Comparison of ENCODE assay signal across 12 mouse cellular contexts in genomic region chr2:34086130-34086529, GRCm38 (mm10).
DNase-seq lines count a peak whose midpoint lies in the region; ATAC-seq lines count a peak whose summit lies in the region.
"Had no signal": no experiment of that assay in that cellular context is flagged by ENCODE, and none has a peak within 500 bp of the region (broad histone marks: within the 10 kb centered on the region; RNA-seq: fewer than 3 reads in every experiment).

No protein-coding gene starts in this region.

- no peaks in the 10 kb centered on the region for H3K36me3 ChIP-seq in midbrain, embryonic 13.5 days
- no peaks in the 10 kb centered on the region for H3K36me3 ChIP-seq in midbrain, embryonic 16.5 days (ENCODE audit: control insufficient read depth, insufficient read depth, low read length)
- H3K36me3 ChIP-seq in hindbrain, embryonic 14.5 days (replicated peaks; ENCODE audit: control insufficient read depth, insufficient read depth) = no peaks in the 10 kb centered on the region
- H3K36me3 ChIP-seq: lung, embryonic 15.5 days had no signal

- H3K4me2 ChIP-seq in midbrain, embryonic 13.5 days (replicated peaks) = no peak overlapping the region
- no peak overlapping the region for H3K4me2 ChIP-seq in midbrain, embryonic 16.5 days (ENCODE audit: low read length)
- H3K4me2 ChIP-seq in hindbrain, embryonic 14.5 days (replicated peaks) = no peak overlapping the region
- H3K4me2 ChIP-seq: lung, embryonic 15.5 days had no signal

- H3K27ac ChIP-seq in midbrain, embryonic 13.5 days = no peak overlapping the region
- no peak overlapping the region for H3K27ac ChIP-seq in midbrain, embryonic 16.5 days (ENCODE audit: low read length)
- no peak overlapping the region for H3K27ac ChIP-seq in hindbrain, embryonic 14.5 days
- H3K27ac ChIP-seq: lung, embryonic 15.5 days had no signal

- peaks cover 14% of the 10 kb centered on the region for H3K4me1 ChIP-seq in midbrain, embryonic 13.5 days (replicated peaks)
- peaks cover 2% of the 10 kb centered on the region; the same call in 1 of the 2 replicates for H3K4me1 ChIP-seq in midbrain, embryonic 16.5 days (ENCODE audit: control insufficient read depth, insufficient read depth, low read length)
- peaks cover 4% of the 10 kb centered on the region; the same call in 1 of the 2 replicates for H3K4me1 ChIP-seq in hindbrain, embryonic 14.5 days (replicated peaks; ENCODE audit: control insufficient read depth, insufficient read depth, low read length)
- H3K4me1 ChIP-seq: lung, embryonic 15.5 days; megakaryocyte, embryonic 14.5 days had no signal

- H3K9ac ChIP-seq in midbrain, embryonic 13.5 days (replicated peaks) = no peak overlapping the region
- no peak overlapping the region for H3K9ac ChIP-seq in midbrain, embryonic 16.5 days (ENCODE audit: low read depth, low read length)
- no peak overlapping the region for H3K9ac ChIP-seq in hindbrain, embryonic 14.5 days
- H3K9ac ChIP-seq: lung, embryonic 15.5 days had no signal

- WGBS in midbrain, embryonic 13.5 days = 69% methylated on average over 3 of the region's 3 CpGs
- 70% methylated on average over 3 of the region's 3 CpGs for WGBS in midbrain, embryonic 16.5 days
- WGBS in hindbrain, embryonic 14.5 days = 58% methylated on average over 3 of the region's 3 CpGs

- no peak for ATAC-seq in cerebellum, adult (ENCODE audit: insufficient number of reproducible peaks, low FRiP score, low TSS enrichment)
- ATAC-seq in midbrain, embryonic 13.5 days = 0 out of 2 replicates have a peak, but pooled peaks have one; percentile 57
- no peak for ATAC-seq in midbrain, embryonic 16.5 days
- peak; percentile 54; the same call in 1 of the 2 replicates for ATAC-seq in hindbrain, embryonic 14.5 days (ENCODE audit: low FRiP score)

- intact Hi-C loops in left cerebral cortex, postnatal 4 days (cut with DNase I) = no loop called here

- no peaks in the 10 kb centered on the region for H3K27me3 ChIP-seq in midbrain, embryonic 13.5 days
- no peaks in the 10 kb centered on the region for H3K27me3 ChIP-seq in midbrain, embryonic 16.5 days (ENCODE audit: control insufficient read depth, insufficient read depth, low read depth, low read length)
- no peaks in the 10 kb centered on the region for H3K27me3 ChIP-seq in hindbrain, embryonic 14.5 days (ENCODE audit: control insufficient read depth, insufficient read depth, low read length)
- H3K27me3 ChIP-seq: lung, embryonic 15.5 days had no signal

- peaks cover 7% of the 10 kb centered on the region; the same call in 1 of the 2 replicates for H3K9me3 ChIP-seq in midbrain, embryonic 13.5 days
- H3K9me3 ChIP-seq in midbrain, embryonic 16.5 days (replicated peaks; ENCODE audit: control insufficient read depth, low read length, poor library complexity, severe bottlenecking) = no peaks in the 10 kb centered on the region
- H3K9me3 ChIP-seq in hindbrain, embryonic 14.5 days (ENCODE audit: control insufficient read depth, low read length) = peaks cover 4% of the 10 kb centered on the region; the same call in 1 of the 2 replicates
- H3K9me3 ChIP-seq: lung, embryonic 15.5 days had no signal

- DNase-seq in cerebellum, postnatal 4 days (ENCODE audit: low spot score in 2 of 2) = peak; percentile 51 to 87
- DNase-seq in hindbrain, embryonic 14.5 days (ENCODE audit: low spot score) = peak; percentile 56
- DNase-seq in left cerebral cortex, postnatal 4 days = peak; percentile 97
- DNase-seq in B cell, adult 2 months = no peak
- DNase-seq in adrenal gland, postnatal 36 days = no peak
- DNase-seq: kidney, adult 9 months; thymus, postnatal 25 days had no signal

- H3K4me3 ChIP-seq in midbrain, embryonic 13.5 days (replicated peaks) = no peak overlapping the region
- no peak overlapping the region for H3K4me3 ChIP-seq in midbrain, embryonic 16.5 days (ENCODE audit: low read depth, low read length)
- H3K4me3 ChIP-seq in hindbrain, embryonic 14.5 days (replicated peaks; ENCODE audit: low read length) = no peak overlapping the region
- H3K4me3 ChIP-seq: lung, embryonic 15.5 days; megakaryocyte, embryonic 14.5 days had no signal

Comparison
In these comparisons a context has a peak if more than half of its experiments do, and no peak if none do; other contexts are left out.
1. ATAC-seq: peak in midbrain, embryonic 13.5 days (single experiment) and hindbrain, embryonic 14.5 days (single experiment); none in cerebellum, adult (single experiment) and midbrain, embryonic 16.5 days (single experiment).
2. DNase-seq: peak in cerebellum, postnatal 4 days (2 of 2), hindbrain, embryonic 14.5 days (single experiment) and left cerebral cortex, postnatal 4 days (single experiment); none in B cell, adult 2 months (0 of 2) and adrenal gland, postnatal 36 days (0 of 2).